Mouse (Mus musculus): ENCODE results near the gene Pak4. TPM values are rescaled to one million over a fixed set of nuclear protein-coding genes. Genes with fewer than 3 reads are reported as not detected.
"Not testable (repeated sequence)": the region's sequence is repeated elsewhere in the genome, so short reads cannot be mapped to it uniquely, and the experiment has no call there.

The Pak4 gene
- polyA plus RNA-seq, 1 experiment from 2014 or later: 17.9 TPM

GRCm38 (mm10) chr7:28603788-28604187 is 5.8 kb upstream of the Pak4 start:
- not testable (repeated sequence) for ATAC-seq (ENCODE audit: insufficient read depth)

GRCm38 (mm10) chr7:28603136-28603535 is 5.2 kb upstream of the Pak4 start:
- 50% methylated on average over 5 of the region's 5 CpGs for WGBS (ENCODE audit: insufficient replicate concordance)
- Histone ChIP-seq H3K27me3 (no peaks in the 10 kb centered on the region), H3K4me3 (replicated peaks) (no peak overlapping the region), H3K9ac (no peak overlapping the region), H3K27ac (replicated peaks) (no peak overlapping the region), H3K9me3 (replicated peaks) (no peaks in the 10 kb centered on the region), H3K4me2 (no peak overlapping the region), H3K36me3 (replicated peaks) (no peaks in the 10 kb centered on the region), H3K4me1 (replicated peaks) (peaks cover 17% of the 10 kb centered on the region)
- ATAC-seq (ENCODE audit: insufficient read depth): no peak

More at GRCm38 (mm10) chr7:28603788-28604187, 5.8 kb upstream of the Pak4 start:
- not testable (repeated sequence) for H3K9me3 ChIP-seq (replicated peaks); H3K27ac ChIP-seq (replicated peaks); H3K27me3 ChIP-seq; H3K9ac ChIP-seq; H3K36me3 ChIP-seq (replicated peaks); H3K4me2 ChIP-seq; H3K4me3 ChIP-seq (replicated peaks)
- WGBS (ENCODE audit: insufficient replicate concordance): 66% methylated on average over 2 of the region's 2 CpGs
- peaks cover 10% of the 10 kb centered on the region for H3K4me1 ChIP-seq (replicated peaks)

GRCm38 (mm10) chr7:28601668-28602067 is 3.7 kb upstream of the Pak4 start:
- Histone ChIP-seq H3K4me1 (replicated peaks) (peaks cover 27% of the 10 kb centered on the region), H3K36me3 (replicated peaks) (no peaks in the 10 kb centered on the region), H3K27ac (replicated peaks) (no peak overlapping the region), H3K4me3 (replicated peaks) (no peak overlapping the region), H3K9me3 (replicated peaks) (no peaks in the 10 kb centered on the region), H3K27me3 (no peaks in the 10 kb centered on the region), H3K4me2 (no peak overlapping the region), H3K9ac (no peak overlapping the region)
- ATAC-seq (ENCODE audit: insufficient read depth): no peak
- 24% methylated on average over 7 of the region's 7 CpGs for WGBS (ENCODE audit: insufficient replicate concordance)

- Histone ChIP-seq H3K27me3 (no peaks in the 10 kb centered on the region), H3K9me3 (replicated peaks) (no peaks in the 10 kb centered on the region), H3K36me3 (replicated peaks) (no peaks in the 10 kb centered on the region), H3K4me1 (replicated peaks) (peaks cover 33% of the 10 kb centered on the region), H3K4me3 (replicated peaks) (no peak overlapping the region), H3K4me2 (no peak overlapping the region), H3K9ac (no peak overlapping the region), H3K27ac (replicated peaks) (no peak overlapping the region)
- WGBS (ENCODE audit: insufficient replicate concordance): 7% methylated on average over 11 of the region's 11 CpGs
- ATAC-seq (ENCODE audit: insufficient read depth): no peak
Measured at GRCm38 (mm10) chr7:28601029-28601428, 3.0 kb upstream of the Pak4 start.

GRCm38 (mm10) chr7:28598951-28599350 is 966 bp upstream of the Pak4 start:
- H3K4me3 ChIP-seq (replicated peaks): no peak overlapping the region
- no peak overlapping the region for H3K9ac ChIP-seq
- H3K36me3 ChIP-seq (replicated peaks): peaks cover 9% of the 10 kb centered on the region; the same call in 1 of the 2 replicates
- H3K27ac ChIP-seq (replicated peaks): no peak overlapping the region
- no peaks in the 10 kb centered on the region for H3K27me3 ChIP-seq
- WGBS (ENCODE audit: insufficient replicate concordance): 69% methylated on average over 2 of the region's 2 CpGs
- peaks cover 54% of the 10 kb centered on the region for H3K4me1 ChIP-seq (replicated peaks)
- H3K4me2 ChIP-seq: no peak overlapping the region
- no peaks in the 10 kb centered on the region for H3K9me3 ChIP-seq (replicated peaks)
- ATAC-seq (ENCODE audit: insufficient read depth): no peak

- Histone ChIP-seq H3K4me3 (replicated peaks) (peak overlapping the region; percentile 80), H3K4me1 (replicated peaks) (peaks cover 71% of the 10 kb centered on the region), H3K27ac (replicated peaks) (peak overlapping the region; percentile 95), H3K9me3 (replicated peaks) (no peaks in the 10 kb centered on the region), H3K4me2 (peak overlapping the region; percentile 82), H3K27me3 (no peaks in the 10 kb centered on the region), H3K9ac (peak overlapping the region; percentile 76), H3K36me3 (replicated peaks) (peaks cover 9% of the 10 kb centered on the region; the same call in 1 of the 2 replicates)
- WGBS (ENCODE audit: insufficient replicate concordance): 10% methylated on average over 9 of the region's 9 CpGs
- no peak; the same call in 1 of the 2 replicates for ATAC-seq (ENCODE audit: insufficient read depth)
Measured at GRCm38 (mm10) chr7:28597277-28597570, 761 bp downstream of the Pak4 start.

- peak; percentile 91 for ATAC-seq (ENCODE audit: insufficient read depth)
- peak overlapping the region; percentile 95 for H3K27ac ChIP-seq (replicated peaks)
- H3K9ac ChIP-seq: peak overlapping the region; percentile 76
- H3K4me3 ChIP-seq (replicated peaks): peak overlapping the region; percentile 80
- no peaks in the 10 kb centered on the region for H3K27me3 ChIP-seq
- 58% methylated on average over 20 of the region's 20 CpGs for WGBS (ENCODE audit: insufficient replicate concordance)
- H3K36me3 ChIP-seq (replicated peaks): peaks cover 14% of the 10 kb centered on the region; the same call in 1 of the 2 replicates
- peaks cover 76% of the 10 kb centered on the region for H3K4me1 ChIP-seq (replicated peaks)
- peak overlapping the region; percentile 82 for H3K4me2 ChIP-seq
- no peaks in the 10 kb centered on the region for H3K9me3 ChIP-seq (replicated peaks)
Measured at GRCm38 (mm10) chr7:28596436-28597276, 1.3 kb downstream of the Pak4 start.

- H3K9ac ChIP-seq: peak overlapping the region; percentile 76; the same call in 1 of the 2 replicates
- H3K4me1 ChIP-seq (replicated peaks): peaks cover 77% of the 10 kb centered on the region
- peak overlapping the region; percentile 80 for H3K4me3 ChIP-seq (replicated peaks)
- no peaks in the 10 kb centered on the region for H3K9me3 ChIP-seq (replicated peaks)
- H3K27ac ChIP-seq (replicated peaks): peak overlapping the region; percentile 95
- 71% methylated on average over 8 of the region's 8 CpGs for WGBS (ENCODE audit: insufficient replicate concordance)
- no peaks in the 10 kb centered on the region for H3K27me3 ChIP-seq
- H3K36me3 ChIP-seq (replicated peaks): peaks cover 20% of the 10 kb centered on the region; the same call in 1 of the 2 replicates
- no peak for ATAC-seq (ENCODE audit: insufficient read depth)
- H3K4me2 ChIP-seq: peak overlapping the region; percentile 82
Measured at GRCm38 (mm10) chr7:28595751-28596435, 2.1 kb downstream of the Pak4 start.

GRCm38 (mm10) chr7:28593206-28594111 is 4.5 kb downstream of the Pak4 start:
- no peak overlapping the region for H3K4me2 ChIP-seq
- H3K9me3 ChIP-seq (replicated peaks): no peaks in the 10 kb centered on the region
- H3K9ac ChIP-seq: no peak overlapping the region
- H3K4me1 ChIP-seq (replicated peaks): peaks cover 85% of the 10 kb centered on the region
- 60% methylated on average over 14 of the region's 14 CpGs for WGBS (ENCODE audit: insufficient replicate concordance)
- no peaks in the 10 kb centered on the region for H3K27me3 ChIP-seq
- peaks cover 20% of the 10 kb centered on the region; the same call in 1 of the 2 replicates for H3K36me3 ChIP-seq (replicated peaks)
- ATAC-seq (ENCODE audit: insufficient read depth): no peak
- H3K27ac ChIP-seq (replicated peaks): no peak overlapping the region
- no peak overlapping the region for H3K4me3 ChIP-seq (replicated peaks)

GRCm38 (mm10) chr7:28591862-28592261 is 6.1 kb downstream of the Pak4 start:
- 50% methylated on average over 1 of the region's 1 CpGs for WGBS (ENCODE audit: insufficient replicate concordance)
- H3K4me2 ChIP-seq: no peak overlapping the region
- no peaks in the 10 kb centered on the region for H3K9me3 ChIP-seq (replicated peaks)
- H3K4me3 ChIP-seq (replicated peaks): no peak overlapping the region
- H3K36me3 ChIP-seq (replicated peaks): peaks cover 20% of the 10 kb centered on the region; the same call in 1 of the 2 replicates
- H3K27me3 ChIP-seq: no peaks in the 10 kb centered on the region
- peaks cover 90% of the 10 kb centered on the region for H3K4me1 ChIP-seq (replicated peaks)
- peak overlapping the region; percentile 41; the same call in 1 of the 2 replicates for H3K27ac ChIP-seq (replicated peaks)
- no peak for ATAC-seq (ENCODE audit: insufficient read depth)
- H3K9ac ChIP-seq: no peak overlapping the region
